Mouse (Mus musculus): ENCODE measurements at regions not wholly inside any gene's neighbourhood (a gene's known extent, or its start where the extent isn't known, plus 50 kb on each side); places are given as distances from the start of the nearest gene placed in this dataset.

DNA sequence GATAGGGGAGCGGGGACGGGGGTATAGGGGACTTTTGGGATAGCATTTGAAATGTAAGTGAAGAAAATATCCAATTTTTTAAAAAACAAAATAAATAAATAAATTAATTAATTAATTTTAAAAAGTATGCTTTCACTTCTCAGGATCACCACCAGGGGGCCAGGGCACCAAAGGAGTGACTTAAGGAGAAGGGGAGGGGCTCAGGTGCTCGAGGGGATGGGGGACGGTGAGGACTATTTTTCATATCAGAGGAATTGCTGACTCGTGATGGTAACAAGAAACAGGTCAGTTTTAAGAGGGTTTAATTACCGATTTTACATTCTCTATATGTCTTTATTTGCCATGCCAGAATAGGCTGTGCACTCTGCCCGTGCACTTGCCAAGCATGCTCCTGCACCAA lies 62.3 kb upstream of the Dgkg start:
- no peaks in the 10 kb centered on the region for H3K36me3 ChIP-seq (ENCODE audit: control insufficient read depth in 1 of 2, insufficient read depth in 2 of 2, low read length in 2 of 2)
- no peak overlapping the region for H3K4me3 ChIP-seq (ENCODE audit: control insufficient read depth in 1 of 2, insufficient read depth in 1 of 2, low read depth in 2 of 2, low read length in 2 of 2)
- H3K9ac ChIP-seq (ENCODE audit: control insufficient read depth, low read depth, low read length, poor library complexity, severe bottlenecking): no peak overlapping the region
- TF ChIP-seq KAT2A (conservative IDR thresholded peaks at IDR 0.05; ENCODE audit: low read depth, low read length) (no peak), SMC3 (IDR thresholded peaks at IDR 0.05; ENCODE audit: low read depth, low read length) (peak; percentile 31; the same call in 1 of the 2 replicates), POLR2A (IDR thresholded peaks at IDR 0.05; ENCODE audit: control insufficient read depth in 1 of 2, insufficient read depth in 1 of 2, low read depth in 1 of 2, low read length in 2 of 2, poor library complexity in 1 of 2) (no peak), CTCF (IDR thresholded peaks at IDR 0.05 in 2 of 3, conservative IDR thresholded peaks at IDR 0.05 in 1 of 3; ENCODE audit: control insufficient read depth in 1 of 3, insufficient read depth in 1 of 3, low read depth in 2 of 3, low read length in 3 of 3, poor library complexity in 1 of 3, severe bottlenecking in 1 of 3) (peak in 2 of 3 experiments; percentile 26 to 27; a peak in 4 of 6 replicates)
- no peaks in the 10 kb centered on the region for H3K9me3 ChIP-seq (replicated peaks; ENCODE audit: insufficient read depth, low read length)
- H3K79me2 ChIP-seq (ENCODE audit: control insufficient read depth, insufficient read depth, low read length, poor library complexity): no peaks in the 10 kb centered on the region
- H3K27ac ChIP-seq (ENCODE audit: control insufficient read depth, low read depth, low read length): no peak overlapping the region
- H3K4me1 ChIP-seq (ENCODE audit: control insufficient read depth in 1 of 2, insufficient read depth in 2 of 2, low read length in 2 of 2): no peaks in the 10 kb centered on the region
- peak; percentile 2 for DNase-seq (ENCODE audit: low read depth, low spot score)
- no peaks in the 10 kb centered on the region for H3K27me3 ChIP-seq (ENCODE audit: control insufficient read depth in 1 of 2, insufficient read depth in 2 of 2, low read length in 2 of 2)

DNA sequence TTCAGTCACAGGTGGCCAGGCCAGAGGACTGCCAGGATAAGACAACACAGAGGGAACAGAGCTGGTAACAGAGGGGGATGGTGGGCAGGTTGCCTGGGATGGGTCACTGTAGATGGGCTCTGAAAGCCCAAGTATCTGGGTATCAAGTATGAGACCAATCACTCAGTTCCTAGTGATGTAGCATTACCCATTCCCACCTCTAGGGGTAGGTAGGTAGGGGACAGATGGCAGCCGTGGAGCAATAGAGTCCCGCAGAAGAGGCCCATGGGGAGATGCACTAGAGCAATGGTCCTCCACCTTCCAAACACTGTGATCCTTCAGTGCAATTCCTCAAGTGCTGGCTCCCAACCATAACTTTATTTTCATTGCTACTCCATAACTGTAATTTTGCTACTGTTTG lies 60.4 kb upstream of the Dgkg start:
- Histone ChIP-seq H3K4me3 (ENCODE audit: control insufficient read depth in 1 of 2, insufficient read depth in 1 of 2, low read depth in 2 of 2, low read length in 2 of 2) (no peak overlapping the region), H3K4me1 (ENCODE audit: control insufficient read depth in 1 of 2, insufficient read depth in 2 of 2, low read length in 2 of 2) (no peaks in the 10 kb centered on the region), H3K36me3 (ENCODE audit: control insufficient read depth in 1 of 2, insufficient read depth in 2 of 2, low read length in 2 of 2) (no peaks in the 10 kb centered on the region), H3K79me2 (ENCODE audit: control insufficient read depth, insufficient read depth, low read length, poor library complexity) (no peaks in the 10 kb centered on the region), H3K9me3 (replicated peaks; ENCODE audit: insufficient read depth, low read length) (no peaks in the 10 kb centered on the region), H3K9ac (ENCODE audit: control insufficient read depth, low read depth, low read length, poor library complexity, severe bottlenecking) (no peak overlapping the region), H3K27ac (ENCODE audit: control insufficient read depth, low read depth, low read length) (no peak overlapping the region), H3K27me3 (ENCODE audit: control insufficient read depth in 1 of 2, insufficient read depth in 2 of 2, low read length in 2 of 2) (no peaks in the 10 kb centered on the region)
- TF ChIP-seq MYB (IDR thresholded peaks at IDR 0.05; ENCODE audit: low read depth, low read length) (no peak), UBTF (IDR thresholded peaks at IDR 0.05; ENCODE audit: borderline replicate concordance, insufficient read depth, low read depth, low read length) (no peak), RAD21 (IDR thresholded peaks at IDR 0.05; ENCODE audit: low read depth, low read length) (no peak), JUND (IDR thresholded peaks at IDR 0.05; ENCODE audit: low read depth, low read length) (no peak), USF1 (IDR thresholded peaks at IDR 0.05; ENCODE audit: low read depth, low read length) (no peak), ZC3H11A (IDR thresholded peaks at IDR 0.05; ENCODE audit: low read depth, low read length) (no peak), MAZ (IDR thresholded peaks at IDR 0.05; ENCODE audit: low read depth, low read length) (no peak), SMC3 (IDR thresholded peaks at IDR 0.05; ENCODE audit: low read depth, low read length) (no peak), MAFK (IDR thresholded peaks at IDR 0.05; ENCODE audit: borderline replicate concordance, low read depth, low read length) (no peak), CHD2 (IDR thresholded peaks at IDR 0.05; ENCODE audit: low read length) (no peak), ZNF384 (IDR thresholded peaks at IDR 0.05; ENCODE audit: low read depth, low read length) (no peak), TCF12 (IDR thresholded peaks at IDR 0.05; ENCODE audit: low read depth, low read length) (no peak), SIN3A (IDR thresholded peaks at IDR 0.05; ENCODE audit: low read length) (no peak)
- DNase-seq (ENCODE audit: low read depth, low spot score): no peak

- no peaks in the 10 kb centered on the region for H3K79me2 ChIP-seq (ENCODE audit: control insufficient read depth, insufficient read depth, low read length, poor library complexity)
- no peak overlapping the region for H3K4me3 ChIP-seq (ENCODE audit: control insufficient read depth in 1 of 2, insufficient read depth in 1 of 2, low read depth in 2 of 2, low read length in 2 of 2)
- no peaks in the 10 kb centered on the region for H3K36me3 ChIP-seq (ENCODE audit: control insufficient read depth in 1 of 2, insufficient read depth in 2 of 2, low read length in 2 of 2)
- H3K27ac ChIP-seq (ENCODE audit: control insufficient read depth, low read depth, low read length): no peak overlapping the region
- H3K4me1 ChIP-seq (ENCODE audit: control insufficient read depth in 1 of 2, insufficient read depth in 2 of 2, low read length in 2 of 2): no peaks in the 10 kb centered on the region
- DNase-seq (ENCODE audit: low read depth, low spot score): no peak
- no peaks in the 10 kb centered on the region for H3K9me3 ChIP-seq (replicated peaks; ENCODE audit: insufficient read depth, low read length)
- no peaks in the 10 kb centered on the region for H3K27me3 ChIP-seq (ENCODE audit: control insufficient read depth in 1 of 2, insufficient read depth in 2 of 2, low read length in 2 of 2)
- H3K9ac ChIP-seq (ENCODE audit: control insufficient read depth, low read depth, low read length, poor library complexity, severe bottlenecking): no peak overlapping the region
- TF ChIP-seq TCF12 (IDR thresholded peaks at IDR 0.05; ENCODE audit: low read depth, low read length): no peak
Observed at GRCm38 (mm10) chr16:22716306-22716830, 59.3 kb upstream of the Dgkg start.
